Mouse (Mus musculus) lung, postnatal 25 days (tissue): Measurements from ENCODE around the gene Serpine1.
A peak's percentile ranks its signal among the peaks of the same experiment; 100 is the strongest.

ENCODE experiments used
- DNase-seq: peaks from one replicate; pipeline ENCODE4 v3.0.0; 2022; ENCODE audit warnings: low spot score

Serpine1 gene

GRCm38 (mm10) chr5:137096037-137096436 is 24.0 kb upstream of the Serpine1 start:
- DNase-seq, result peak; percentile 72

GRCm38 (mm10) chr5:137095135-137095534 is 23.1 kb upstream of the Serpine1 start:
- DNase-seq, result no peak

GRCm38 (mm10) chr5:137093720-137094119 is 21.7 kb upstream of the Serpine1 start:
- no peak for DNase-seq

- DNase-seq, result no peak
Observed at GRCm38 (mm10) chr5:137091560-137091959, 19.5 kb upstream of the Serpine1 start.

GRCm38 (mm10) chr5:137090870-137091269 is 18.8 kb upstream of the Serpine1 start:
- DNase-seq, result no peak

- DNase-seq, result peak; percentile 91
Observed at GRCm38 (mm10) chr5:137087410-137087809, 15.3 kb upstream of the Serpine1 start.

- no peak for DNase-seq
Observed at GRCm38 (mm10) chr5:137085731-137086130, 13.7 kb upstream of the Serpine1 start.

- no peak for DNase-seq
Observed at GRCm38 (mm10) chr5:137085021-137085420, 13.0 kb upstream of the Serpine1 start.

GRCm38 (mm10) chr5:137083051-137083450 is 11.0 kb upstream of the Serpine1 start:
- no peak for DNase-seq

GRCm38 (mm10) chr5:137079849-137080248 is 7.8 kb upstream of the Serpine1 start:
- DNase-seq, result peak; percentile 81

- DNase-seq, result no peak
Observed at GRCm38 (mm10) chr5:137078616-137079015, 6.5 kb upstream of the Serpine1 start.

- DNase-seq, result peak; percentile 59
Observed at GRCm38 (mm10) chr5:137078041-137078440, 6.0 kb upstream of the Serpine1 start.

GRCm38 (mm10) chr5:137077187-137077586 is 5.1 kb upstream of the Serpine1 start:
- no peak for DNase-seq

- DNase-seq, result peak; percentile 72
Observed at GRCm38 (mm10) chr5:137076191-137076930, 4.3 kb upstream of the Serpine1 start.

- no peak for DNase-seq
Observed at GRCm38 (mm10) chr5:137075726-137076125, 3.7 kb upstream of the Serpine1 start.

- DNase-seq, result peak; percentile 64
Observed at GRCm38 (mm10) chr5:137074191-137074651, 2.2 kb upstream of the Serpine1 start.

GRCm38 (mm10) chr5:137073141-137073540 is 1.1 kb upstream of the Serpine1 start:
- no peak for DNase-seq

- DNase-seq, result no peak
Observed at GRCm38 (mm10) chr5:137070881-137071605, 1.0 kb downstream of the Serpine1 start.

GRCm38 (mm10) chr5:137068711-137069110 is 3.4 kb downstream of the Serpine1 start:
- DNase-seq, result no peak

- no peak for DNase-seq
Observed at GRCm38 (mm10) chr5:137065923-137066322, 6.1 kb downstream of the Serpine1 start.

GRCm38 (mm10) chr5:137065454-137065853 is 6.6 kb downstream of the Serpine1 start:
- DNase-seq, result no peak

GRCm38 (mm10) chr5:137062601-137063000 is 9.5 kb downstream of the Serpine1 start:
- no peak for DNase-seq

- DNase-seq, result peak; percentile 57
Observed at GRCm38 (mm10) chr5:137061809-137062481, 10.1 kb downstream of the Serpine1 start.
